Mouse (Mus musculus): ENCODE measurements around the gene Ezh1.

DNA sequence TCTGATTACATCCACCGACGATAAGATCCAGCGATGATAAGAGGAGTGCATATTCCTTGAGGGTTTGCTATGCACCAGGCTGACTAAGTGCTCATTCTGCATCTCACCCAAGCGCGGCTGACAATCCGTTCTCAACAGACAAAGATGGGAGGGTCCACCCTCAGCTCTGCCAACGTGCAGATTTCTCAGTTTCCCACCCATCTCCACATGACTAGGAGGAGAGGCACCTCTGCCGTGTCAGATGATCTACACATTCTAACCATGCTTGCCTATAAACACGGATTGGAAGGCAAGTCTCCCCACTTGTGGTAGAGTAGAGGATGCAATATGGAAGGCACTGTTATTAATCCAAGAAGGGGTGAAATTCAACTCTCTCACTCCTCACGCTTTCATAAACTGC is 77.5 kb downstream of the Ezh1 start:
- no peak for TF ChIP-seq GATA1 (IDR thresholded peaks at IDR 0.05; ENCODE audit: low read length)
- no peak for TF ChIP-seq TAL1 (IDR thresholded peaks at IDR 0.05; ENCODE audit: low read length)

Data from erythroblast, embryonic 14.5 days (primary cell).